Mouse (Mus musculus): ENCODE results near the gene Ang2. TPM values are rescaled to one million over a fixed set of nuclear protein-coding genes. Genes with fewer than 3 reads are reported as not detected.
"Not testable (repeated sequence)": the region's sequence is repeated elsewhere in the genome, so short reads cannot be mapped to it uniquely, and the experiment has no call there.

Gene Ang2
- total and polyA plus RNA-seq, 3 experiments = not detected

DNA sequence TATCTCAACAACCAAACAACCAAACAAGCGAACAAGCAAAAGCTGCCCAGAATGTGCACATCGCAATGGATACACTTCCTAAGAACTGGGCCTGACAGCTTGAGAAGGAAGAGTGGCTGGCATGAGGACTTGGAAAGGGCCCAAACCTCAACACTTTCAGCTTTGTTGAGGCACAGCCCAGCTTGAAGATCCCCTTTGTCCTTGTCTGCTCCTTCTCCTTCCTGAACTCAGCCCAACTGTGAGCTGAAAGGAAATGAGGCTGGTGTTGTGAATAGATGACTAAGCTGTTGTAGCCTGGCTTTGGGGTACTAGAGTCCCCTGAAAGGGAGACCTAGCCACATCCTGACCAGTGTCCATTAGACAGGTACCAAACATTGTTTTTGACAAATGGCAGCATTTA lies 1.1 kb upstream of the Ang2 start:
- H3K36me3 ChIP-seq (ENCODE audit: control insufficient read depth in 1 of 2, insufficient read depth in 2 of 2, low read length in 2 of 2) = no peaks in the 10 kb centered on the region
- no peak overlapping the region for H3K27ac ChIP-seq (ENCODE audit: control insufficient read depth, low read depth, low read length)
- no peak for TF ChIP-seq CHD2 (IDR thresholded peaks at IDR 0.05; ENCODE audit: low read length)
- TF ChIP-seq BHLHE40 (IDR thresholded peaks at IDR 0.05; ENCODE audit: borderline replicate concordance, low read depth, low read length) = no peak
- TF ChIP-seq NRF1 (IDR thresholded peaks at IDR 0.05; ENCODE audit: insufficient read depth, low read depth, low read length, poor library complexity, severe bottlenecking) = no peak
- no peak for TF ChIP-seq HCFC1 (IDR thresholded peaks at IDR 0.05; ENCODE audit: low read depth, low read length)
- no peak for TF ChIP-seq POLR2AphosphoS5 (IDR thresholded peaks at IDR 0.05; ENCODE audit: borderline replicate concordance, low read depth, low read length)
- no peak for TF ChIP-seq E2F4 (IDR thresholded peaks at IDR 0.05; ENCODE audit: borderline replicate concordance, low read depth, low read length)
- no peak for TF ChIP-seq SIN3A (IDR thresholded peaks at IDR 0.05; ENCODE audit: low read length)
- no peak for TF ChIP-seq RAD21 (IDR thresholded peaks at IDR 0.05; ENCODE audit: low read depth, low read length)
- TF ChIP-seq GATA1 (IDR thresholded peaks at IDR 0.05; ENCODE audit: low read depth, low read length) = no peak
- TF ChIP-seq ZMIZ1 (IDR thresholded peaks at IDR 0.05; ENCODE audit: low read depth, low read length) = no peak
- no peak for TF ChIP-seq ZC3H11A (IDR thresholded peaks at IDR 0.05; ENCODE audit: low read depth, low read length)
- no peak for TF ChIP-seq MAFK (IDR thresholded peaks at IDR 0.05; ENCODE audit: borderline replicate concordance, low read depth, low read length)
- no peak for TF ChIP-seq MAZ (IDR thresholded peaks at IDR 0.05; ENCODE audit: low read depth, low read length)
- TF ChIP-seq SMC3 (IDR thresholded peaks at IDR 0.05; ENCODE audit: low read depth, low read length) = no peak
- no peak for TF ChIP-seq ETS1 (IDR thresholded peaks at IDR 0.05; ENCODE audit: low read depth, low read length)
- no peak for TF ChIP-seq POLR2AphosphoS2 (IDR thresholded peaks at IDR 0.05; ENCODE audit: low read length)
- TF ChIP-seq ZNF384 (IDR thresholded peaks at IDR 0.05; ENCODE audit: low read depth, low read length) = no peak
- no peak for TF ChIP-seq POLR2A (IDR thresholded peaks at IDR 0.05; ENCODE audit: control insufficient read depth in 1 of 2, insufficient read depth in 1 of 2, low read depth in 1 of 2, low read length in 2 of 2, poor library complexity in 1 of 2)
- TF ChIP-seq TAL1 (IDR thresholded peaks at IDR 0.05; ENCODE audit: low read length) = no peak

DNA sequence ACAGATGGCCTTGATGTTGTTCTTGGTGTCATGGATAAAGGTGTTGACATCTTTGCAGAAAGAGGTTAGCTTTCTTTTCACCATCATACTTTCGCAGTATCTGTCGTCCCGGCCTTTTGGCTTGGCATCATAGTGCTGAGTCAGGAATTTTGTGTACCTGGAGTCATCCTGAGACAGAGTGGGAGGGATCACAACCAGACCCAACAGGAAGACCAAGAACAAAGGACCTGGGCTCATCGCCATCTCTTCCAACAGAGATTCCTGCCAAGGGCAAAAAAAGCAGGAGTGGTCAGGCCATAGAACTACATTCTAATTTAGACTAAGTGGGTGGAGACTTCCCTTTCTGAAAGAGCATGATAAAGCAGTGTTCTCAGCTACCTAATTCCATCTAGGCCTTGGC lies 3.3 kb downstream of the Ang2 start:
- no peak for DNase-seq (ENCODE audit: low read depth, low spot score)
- Histone ChIP-seq H3K4me3 (ENCODE audit: control insufficient read depth in 1 of 2, insufficient read depth in 1 of 2, low read depth in 2 of 2, low read length in 2 of 2) (no peak overlapping the region), H3K36me3 (ENCODE audit: control insufficient read depth in 1 of 2, insufficient read depth in 2 of 2, low read length in 2 of 2) (no peaks in the 10 kb centered on the region), H3K27me3 (ENCODE audit: control insufficient read depth in 1 of 2, insufficient read depth in 2 of 2, low read length in 2 of 2) (no peaks in the 10 kb centered on the region), H3K79me2 (ENCODE audit: control insufficient read depth, insufficient read depth, low read length, poor library complexity) (no peaks in the 10 kb centered on the region), H3K9ac (ENCODE audit: control insufficient read depth, low read depth, low read length, poor library complexity, severe bottlenecking) (no peak overlapping the region), H3K9me3 (replicated peaks; ENCODE audit: insufficient read depth, low read length) (no peaks in the 10 kb centered on the region), H3K4me1 (ENCODE audit: control insufficient read depth in 1 of 2, insufficient read depth in 2 of 2, low read length in 2 of 2) (no peaks in the 10 kb centered on the region), H3K27ac (ENCODE audit: control insufficient read depth, low read depth, low read length) (no peak overlapping the region)
- no peak for TF ChIP-seq EP300 (IDR thresholded peaks at IDR 0.05; ENCODE audit: low read depth in 1 of 2, low read length in 2 of 2)
- TF ChIP-seq TAL1 (IDR thresholded peaks at IDR 0.05; ENCODE audit: low read length) = no peak
- TF ChIP-seq HCFC1 (IDR thresholded peaks at IDR 0.05; ENCODE audit: low read depth, low read length) = no peak
- TF ChIP-seq MAX (IDR thresholded peaks at IDR 0.05; ENCODE audit: low read length) = no peak
- TF ChIP-seq ZMIZ1 (IDR thresholded peaks at IDR 0.05; ENCODE audit: low read depth, low read length) = no peak
- TF ChIP-seq POLR2AphosphoS5 (IDR thresholded peaks at IDR 0.05; ENCODE audit: borderline replicate concordance, low read depth, low read length) = no peak
- no peak for TF ChIP-seq RAD21 (IDR thresholded peaks at IDR 0.05; ENCODE audit: low read depth, low read length)
- no peak for TF ChIP-seq MYB (IDR thresholded peaks at IDR 0.05; ENCODE audit: low read depth, low read length)
- no peak for TF ChIP-seq KAT2A (conservative IDR thresholded peaks at IDR 0.05; ENCODE audit: low read depth, low read length)
- no peak for TF ChIP-seq ETS1 (IDR thresholded peaks at IDR 0.05; ENCODE audit: low read depth, low read length)
- no peak for TF ChIP-seq JUND (IDR thresholded peaks at IDR 0.05; ENCODE audit: low read depth, low read length)
- no peak for TF ChIP-seq ZC3H11A (IDR thresholded peaks at IDR 0.05; ENCODE audit: low read depth, low read length)
- no peak for TF ChIP-seq CTCF (IDR thresholded peaks at IDR 0.05 in 2 of 3, conservative IDR thresholded peaks at IDR 0.05 in 1 of 3; ENCODE audit: control insufficient read depth in 1 of 3, insufficient read depth in 1 of 3, low read depth in 2 of 3, low read length in 3 of 3, poor library complexity in 1 of 3, severe bottlenecking in 1 of 3)
- TF ChIP-seq ZKSCAN1 (IDR thresholded peaks at IDR 0.05; ENCODE audit: low read depth, low read length) = no peak
- TF ChIP-seq BHLHE40 (IDR thresholded peaks at IDR 0.05; ENCODE audit: borderline replicate concordance, low read depth, low read length) = no peak
- no peak for TF ChIP-seq ELF1 (IDR thresholded peaks at IDR 0.05; ENCODE audit: low read depth, low read length)

More for the DNA sequence above, 1.1 kb upstream of the Ang2 start:
- H3K9me3 ChIP-seq (replicated peaks; ENCODE audit: insufficient read depth, low read length) = no peaks in the 10 kb centered on the region
- no peaks in the 10 kb centered on the region for H3K27me3 ChIP-seq (ENCODE audit: control insufficient read depth in 1 of 2, insufficient read depth in 2 of 2, low read length in 2 of 2)
- no peaks in the 10 kb centered on the region for H3K79me2 ChIP-seq (ENCODE audit: control insufficient read depth, insufficient read depth, low read length, poor library complexity)
- no peak overlapping the region for H3K4me3 ChIP-seq (ENCODE audit: control insufficient read depth in 1 of 2, insufficient read depth in 1 of 2, low read depth in 2 of 2, low read length in 2 of 2)
- DNase-seq (ENCODE audit: low read depth, low spot score) = peak; percentile 3
- H3K4me1 ChIP-seq (ENCODE audit: control insufficient read depth in 1 of 2, insufficient read depth in 2 of 2, low read length in 2 of 2) = no peaks in the 10 kb centered on the region
- no peak overlapping the region for H3K9ac ChIP-seq (ENCODE audit: control insufficient read depth, low read depth, low read length, poor library complexity, severe bottlenecking)

DNA sequence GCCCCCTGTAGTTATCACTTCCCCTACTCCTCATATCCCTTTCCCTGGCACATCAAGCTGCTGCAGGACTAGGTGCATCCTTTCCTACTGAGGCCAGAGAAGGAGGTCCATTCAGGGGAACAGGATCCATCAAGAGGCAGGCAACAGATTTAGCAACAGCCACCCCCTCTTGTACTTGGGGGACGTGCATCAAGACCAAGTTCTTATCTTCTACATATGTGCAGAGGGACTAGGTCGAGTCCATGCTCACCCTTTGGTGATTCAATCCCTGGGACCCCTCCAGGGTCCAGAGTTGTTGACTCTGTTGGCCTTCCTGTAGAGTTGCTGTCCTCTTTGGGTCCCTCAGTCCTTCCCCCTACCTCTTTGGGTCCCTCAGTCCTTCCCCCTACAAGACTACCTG lies 17.9 kb downstream of the Ang2 start:
- H3K4me1 ChIP-seq (ENCODE audit: control insufficient read depth in 1 of 2, insufficient read depth in 2 of 2, low read length in 2 of 2); DNase-seq (ENCODE audit: low read depth, low spot score); H3K79me2 ChIP-seq (ENCODE audit: control insufficient read depth, insufficient read depth, low read length, poor library complexity); H3K9me3 ChIP-seq (replicated peaks; ENCODE audit: insufficient read depth, low read length); H3K4me3 ChIP-seq (ENCODE audit: control insufficient read depth in 1 of 2, insufficient read depth in 1 of 2, low read depth in 2 of 2, low read length in 2 of 2); H3K36me3 ChIP-seq (ENCODE audit: control insufficient read depth in 1 of 2, insufficient read depth in 2 of 2, low read length in 2 of 2); H3K27ac ChIP-seq (ENCODE audit: control insufficient read depth, low read depth, low read length); H3K27me3 ChIP-seq (ENCODE audit: control insufficient read depth in 1 of 2, insufficient read depth in 2 of 2, low read length in 2 of 2); H3K9ac ChIP-seq (ENCODE audit: control insufficient read depth, low read depth, low read length, poor library complexity, severe bottlenecking): not testable (repeated sequence)

Measured in MEL (cell line).